In genomic region chr5:132229644-132230357, GRCm38 (mm10) we compare ENCODE assay signal across 8 mouse cellular contexts.
A peak's percentile ranks its signal among the peaks of the same experiment; 100 is the strongest.
DNase-seq lines count a peak whose midpoint lies in the region; ATAC-seq and TF ChIP-seq lines count a peak whose summit lies in the region.

No protein-coding gene starts in this region.

- TF ChIP-seq CTCF in midbrain, postnatal 0 days (IDR thresholded peaks at IDR 0.05): no peak

- H3K4me2 ChIP-seq in embryonic facial prominence, embryonic 13.5 days: peak overlapping the region; percentile 14
- H3K4me2 ChIP-seq in kidney, embryonic 14.5 days (replicated peaks; ENCODE audit: low read depth, low read length): no peak overlapping the region
- H3K4me2 ChIP-seq in midbrain, postnatal 0 days (ENCODE audit: low read depth, low read length, poor library complexity, severe bottlenecking): no peak overlapping the region

- no peaks in the 10 kb centered on the region; the same call in 1 of the 2 replicates for H3K36me3 ChIP-seq in embryonic facial prominence, embryonic 13.5 days
- H3K36me3 ChIP-seq in heart, embryonic 10.5 days: no peaks in the 10 kb centered on the region
- no peaks in the 10 kb centered on the region for H3K36me3 ChIP-seq in kidney, embryonic 14.5 days (ENCODE audit: control insufficient read depth, insufficient read depth, low read length)
- H3K36me3 ChIP-seq in midbrain, postnatal 0 days (ENCODE audit: insufficient read depth, low read length): no peaks in the 10 kb centered on the region

- peaks cover 27% of the 10 kb centered on the region for H3K4me1 ChIP-seq in embryonic facial prominence, embryonic 13.5 days
- peaks cover 24% of the 10 kb centered on the region for H3K4me1 ChIP-seq in heart, embryonic 10.5 days
- peaks cover 20% of the 10 kb centered on the region for H3K4me1 ChIP-seq in kidney, embryonic 14.5 days (ENCODE audit: control insufficient read depth, insufficient read depth, low read length)
- no peaks in the 10 kb centered on the region for H3K4me1 ChIP-seq in midbrain, postnatal 0 days (ENCODE audit: insufficient read depth, low read length)

- H3K27me3 ChIP-seq in embryonic facial prominence, embryonic 13.5 days: no peaks in the 10 kb centered on the region
- peaks cover 7% of the 10 kb centered on the region; the same call in 1 of the 2 replicates for H3K27me3 ChIP-seq in heart, embryonic 10.5 days (ENCODE audit: insufficient read depth, poor library complexity, severe bottlenecking)
- no peaks in the 10 kb centered on the region for H3K27me3 ChIP-seq in kidney, embryonic 14.5 days (ENCODE audit: control insufficient read depth, insufficient read depth, low read length)
- H3K27me3 ChIP-seq in midbrain, postnatal 0 days (ENCODE audit: insufficient read depth, low read length): no peaks in the 10 kb centered on the region

- DNase-seq in cerebellum, adult 11-12 months: peak; percentile 65
- DNase-seq in heart, embryonic 10.5 days (ENCODE audit: low spot score): peak; percentile 86
- DNase-seq in left cerebral cortex, postnatal 4 days: peak; percentile 85
- peak; percentile 86 for DNase-seq in midbrain, postnatal 0 days (ENCODE audit: low spot score)
- peak; percentile 84 for DNase-seq in testis, postnatal 14 days (ENCODE audit: low spot score)
- DNase-seq in adipocyte (ENCODE audit: low spot score): no peak

- no peak overlapping the region for H3K9ac ChIP-seq in embryonic facial prominence, embryonic 13.5 days
- H3K9ac ChIP-seq in kidney, embryonic 14.5 days (ENCODE audit: low read depth, low read length): no peak overlapping the region
- no peak overlapping the region for H3K9ac ChIP-seq in midbrain, postnatal 0 days (replicated peaks; ENCODE audit: low read length, poor library complexity, severe bottlenecking)

- peak; percentile 56; the same call in 1 of the 2 replicates for ATAC-seq in embryonic facial prominence, embryonic 13.5 days (ENCODE audit: insufficient number of reproducible peaks, insufficient read depth, low FRiP score, low TSS enrichment, low read depth)
- 0 out of 2 replicates have a peak, but pooled peaks have one; percentile 32 for ATAC-seq in kidney, embryonic 14.5 days (ENCODE audit: low FRiP score, low TSS enrichment)
- no peak for ATAC-seq in midbrain, postnatal 0 days (ENCODE audit: low FRiP score)

- WGBS in embryonic facial prominence, embryonic 13.5 days: 18% methylated on average over 8 of the region's 8 CpGs
- WGBS in heart, embryonic 10.5 days: 7% methylated on average over 8 of the region's 8 CpGs
- 16% methylated on average over 8 of the region's 8 CpGs for WGBS in kidney, embryonic 14.5 days
- WGBS in midbrain, postnatal 0 days: 26% methylated on average over 8 of the region's 8 CpGs

- intact Hi-C loops in left cerebral cortex, postnatal 4 days (cut with DNase I): loop anchor here (5.0 to 10.0 kb wide), 3 partner anchors 312 to 1775 kb away; partner anchors contain the start of gene Auts2

- H3K4me3 ChIP-seq in embryonic facial prominence, embryonic 13.5 days: no peak overlapping the region
- peak overlapping the region; percentile 12; the same call in 1 of the 2 replicates for H3K4me3 ChIP-seq in heart, embryonic 10.5 days
- no peak overlapping the region for H3K4me3 ChIP-seq in kidney, embryonic 14.5 days (ENCODE audit: low read length)
- H3K4me3 ChIP-seq in midbrain, postnatal 0 days (ENCODE audit: low read depth, low read length): no peak overlapping the region

- peak overlapping the region; percentile 39; the same call in 1 of the 2 replicates for H3K27ac ChIP-seq in embryonic facial prominence, embryonic 13.5 days
- no peak overlapping the region for H3K27ac ChIP-seq in heart, embryonic 10.5 days
- H3K27ac ChIP-seq in kidney, embryonic 14.5 days (ENCODE audit: low read depth, low read length): no peak overlapping the region
- H3K27ac ChIP-seq in midbrain, postnatal 0 days (ENCODE audit: low read depth, low read length): no peak overlapping the region

- H3K9me3 ChIP-seq in embryonic facial prominence, embryonic 13.5 days: no peaks in the 10 kb centered on the region
- H3K9me3 ChIP-seq in heart, embryonic 10.5 days: no peaks in the 10 kb centered on the region
- peaks cover 3% of the 10 kb centered on the region; the same call in 1 of the 2 replicates for H3K9me3 ChIP-seq in kidney, embryonic 14.5 days (ENCODE audit: control insufficient read depth, low read length)
- H3K9me3 ChIP-seq in midbrain, postnatal 0 days (ENCODE audit: low read length): no peaks in the 10 kb centered on the region
